Mouse (Mus musculus) heart, adult 2 months (tissue): ENCODE measurements around the gene Thbs3.

Experiments
- CTCF ChIP-seq: fragments of 200-600 bp; IDR thresholded peaks from 2 replicates; pipeline ENCODE4 v1.8.1; 2022; ENCODE audit warnings: antibody characterized with exemption, mild to moderate bottlenecking, moderate library complexity
- POLR2A ChIP-seq: fragments of 200-500 bp; IDR thresholded peaks from 2 replicates; pipeline ENCODE4 v1.6.1; 2011; ENCODE audit warnings: mild to moderate bottlenecking, low read depth, low read length, control low read depth; ENCODE audit not compliant: insufficient read depth

- TF ChIP-seq POLR2A (no peak), CTCF (no peak)
Observed at GRCm38 (mm10) chr3:89231345-89231744, 16.4 kb downstream of the Thbs3 start.
